Mouse (Mus musculus) urinary bladder, postnatal 14 days (tissue): ENCODE measurements at regions not wholly inside any gene's neighbourhood (a gene's known extent, or its start where the extent isn't known, plus 50 kb on each side); places are given as distances from the start of the nearest gene placed in this dataset.

Experiments
- DNase-seq: peaks from one replicate; pipeline ENCODE4 v3.0.0; 2021; ENCODE audit warnings: low spot score

GRCm38 (mm10) chr9:118204456-118204855 lies 54.5 kb upstream of the Cmc1 start:
- DNase-seq = no peak

- no peak for DNase-seq
Observed at GRCm38 (mm10) chr9:118206483-118206882, 56.5 kb upstream of the Cmc1 start.

- DNase-seq = no peak
Observed at GRCm38 (mm10) chr9:118219696-118220095, 69.7 kb upstream of the Cmc1 start.

- no peak for DNase-seq
Observed at GRCm38 (mm10) chr9:118221186-118221585, 71.2 kb upstream of the Cmc1 start.

GRCm38 (mm10) chr9:118227401-118228061 lies 77.6 kb upstream of the Cmc1 start:
- DNase-seq = no peak

GRCm38 (mm10) chr9:118228691-118229427 lies 78.9 kb upstream of the Cmc1 start:
- no peak for DNase-seq

GRCm38 (mm10) chr9:118240711-118241110 lies 90.7 kb upstream of the Cmc1 start:
- no peak for DNase-seq

- no peak for DNase-seq
Observed at GRCm38 (mm10) chr9:118246820-118247628, 97.0 kb upstream of the Cmc1 start.

GRCm38 (mm10) chr9:118253829-118254228 lies 103.9 kb upstream of the Cmc1 start:
- no peak for DNase-seq

GRCm38 (mm10) chr9:118255200-118255733 lies 105.3 kb upstream of the Cmc1 start:
- DNase-seq = no peak

GRCm38 (mm10) chr9:118255751-118256266 lies 105.8 kb upstream of the Cmc1 start:
- DNase-seq = no peak

GRCm38 (mm10) chr9:118266298-118266697 lies 116.3 kb upstream of the Cmc1 start:
- DNase-seq = no peak

GRCm38 (mm10) chr9:118271681-118272080 lies 121.7 kb upstream of the Cmc1 start:
- no peak for DNase-seq

- DNase-seq = no peak
Observed at GRCm38 (mm10) chr9:118272713-118273407, 122.9 kb upstream of the Cmc1 start.

GRCm38 (mm10) chr9:118285481-118285880 lies 135.5 kb upstream of the Cmc1 start:
- DNase-seq = no peak

GRCm38 (mm10) chr9:118287606-118288005 lies 137.6 kb upstream of the Cmc1 start:
- DNase-seq = no peak

GRCm38 (mm10) chr9:118292836-118293235 lies 142.9 kb upstream of the Cmc1 start:
- DNase-seq = no peak

GRCm38 (mm10) chr9:118294011-118294410 lies 144.0 kb upstream of the Cmc1 start:
- DNase-seq = no peak

GRCm38 (mm10) chr9:118302785-118303384 lies 152.9 kb upstream of the Cmc1 start:
- DNase-seq = no peak

- DNase-seq = no peak
Observed at GRCm38 (mm10) chr9:118318357-118319140, 159.5 kb upstream of the Eomes start.
